Mouse (Mus musculus) limb, embryonic 10.5 days (tissue): Measurements from ENCODE around the gene Ncor2. TPM values are rescaled to one million over a fixed set of nuclear protein-coding genes. Genes with fewer than 3 reads are reported as not detected.

Source experiments
- DNase-seq: peaks from one replicate; pipeline ENCODE4 v3.0.0-alpha.2; 2017; ENCODE audit warnings: low spot score
- H3K27ac ChIP-seq: fragments of 300-500 bp; sonication (generic); 2 replicates; pipeline ENCODE4 v1.5.1; 2016; ENCODE audit warnings: mild to moderate bottlenecking
- H3K27me3 ChIP-seq: fragments of 300-500 bp; sonication (generic); 2 replicates; pipeline ENCODE4 v1.6.1; 2016; ENCODE audit warnings: low read depth, mild to moderate bottlenecking; ENCODE audit not compliant: poor library complexity, severe bottlenecking
- H3K36me3 ChIP-seq: fragments of 300-500 bp; sonication (generic); 2 replicates; pipeline ENCODE4 v1.6.1; 2016; ENCODE audit warnings: mild to moderate bottlenecking, moderate library complexity
- H3K4me1 ChIP-seq: fragments of 300-500 bp; sonication (generic); 2 replicates; pipeline ENCODE4 v1.6.1; 2016
- H3K4me3 ChIP-seq: fragments of 300-500 bp; sonication (generic); 2 replicates; pipeline ENCODE4 v1.5.1; 2016; ENCODE audit warnings: mild to moderate bottlenecking, moderate library complexity
- H3K9me3 ChIP-seq: fragments of 300-500 bp; sonication (generic); replicated peaks from 2 replicates; pipeline ENCODE4 v1.6.1; 2016; ENCODE audit warnings: mild to moderate bottlenecking
- WGBS: fragments of 180-500 bp; shearing (Covaris S2); methylation state at CpG from one replicate; pipeline ENCODE4 v1.1.7; 2016; 5-methylcytosine and 5-hydroxymethylcytosine counted together
- polyA plus RNA-seq: library from polyadenylated mRNA; unstranded; fragments of >200 nt; fragmentation: Nextera tagmentation; extraction: Ambion mirVana; gene quantifications from 2 replicates; pipeline ENCODE4 v1.2.1, GENCODE M21; 2016

Gene Ncor2
- polyA plus RNA-seq, 1 experiment from 2014 or later: 26.8 TPM

- Histone ChIP-seq H3K36me3 (peaks cover 96% of the 10 kb centered on the region), H3K4me3 (no peak overlapping the region), H3K27ac (0 out of 2 replicates have a peak overlapping the region, but pooled peaks have one; percentile 26), H3K9me3 (no peaks in the 10 kb centered on the region), H3K4me1 (peaks cover 58% of the 10 kb centered on the region), H3K27me3 (no peaks in the 10 kb centered on the region)
- WGBS: 94% methylated on average over 16 of the region's 16 CpGs
- DNase-seq: no peak
Observed at GRCm38 (mm10) chr5:125106191-125106590, 72.8 kb downstream of the Ncor2 start.

- WGBS: 52% methylated on average over 6 of the region's 6 CpGs
- no peak for DNase-seq
- no peak overlapping the region for H3K4me3 ChIP-seq
- peak overlapping the region; percentile 19; the same call in 1 of the 2 replicates for H3K27ac ChIP-seq
- no peaks in the 10 kb centered on the region for H3K9me3 ChIP-seq
- no peaks in the 10 kb centered on the region for H3K27me3 ChIP-seq
- peaks cover 98% of the 10 kb centered on the region for H3K36me3 ChIP-seq
- H3K4me1 ChIP-seq: peaks cover 44% of the 10 kb centered on the region
Observed at GRCm38 (mm10) chr5:125104841-125105240, 74.2 kb downstream of the Ncor2 start.

GRCm38 (mm10) chr5:125103396-125103795, 75.6 kb downstream of the Ncor2 start:
- 40% methylated on average over 6 of the region's 6 CpGs for WGBS
- Histone ChIP-seq H3K9me3 (no peaks in the 10 kb centered on the region), H3K4me1 (peaks cover 39% of the 10 kb centered on the region), H3K27me3 (no peaks in the 10 kb centered on the region), H3K4me3 (no peak overlapping the region), H3K36me3 (peaks cover 100% of the 10 kb centered on the region), H3K27ac (peak overlapping the region; percentile 59; the same call in 1 of the 2 replicates)
- DNase-seq: no peak

GRCm38 (mm10) chr5:125102907-125103306, 76.1 kb downstream of the Ncor2 start:
- DNase-seq: no peak
- H3K27ac ChIP-seq: 0 out of 2 replicates have a peak overlapping the region, but pooled peaks have one; percentile 1
- peaks cover 100% of the 10 kb centered on the region for H3K36me3 ChIP-seq
- no peaks in the 10 kb centered on the region for H3K9me3 ChIP-seq
- no peaks in the 10 kb centered on the region for H3K27me3 ChIP-seq
- no peak overlapping the region for H3K4me3 ChIP-seq
- peaks cover 39% of the 10 kb centered on the region for H3K4me1 ChIP-seq
- WGBS: 83% methylated on average over 7 of the region's 7 CpGs

- Histone ChIP-seq H3K27me3 (no peaks in the 10 kb centered on the region), H3K27ac (no peak overlapping the region), H3K36me3 (peaks cover 100% of the 10 kb centered on the region), H3K9me3 (no peaks in the 10 kb centered on the region), H3K4me1 (peaks cover 39% of the 10 kb centered on the region), H3K4me3 (no peak overlapping the region)
- no peak for DNase-seq
- 91% methylated on average over 8 of the region's 8 CpGs for WGBS
Observed at GRCm38 (mm10) chr5:125102352-125102751, 76.7 kb downstream of the Ncor2 start.

GRCm38 (mm10) chr5:125099785-125100350, 79.2 kb downstream of the Ncor2 start:
- no peak for DNase-seq
- Histone ChIP-seq H3K4me3 (no peak overlapping the region), H3K27me3 (no peaks in the 10 kb centered on the region), H3K9me3 (no peaks in the 10 kb centered on the region), H3K36me3 (peaks cover 100% of the 10 kb centered on the region), H3K27ac (no peak overlapping the region; the same call in 1 of the 2 replicates), H3K4me1 (peaks cover 39% of the 10 kb centered on the region)
- 91% methylated on average over 5 of the region's 5 CpGs for WGBS

GRCm38 (mm10) chr5:125098692-125099091, 80.3 kb downstream of the Ncor2 start:
- Histone ChIP-seq H3K36me3 (peaks cover 100% of the 10 kb centered on the region), H3K27me3 (no peaks in the 10 kb centered on the region), H3K4me1 (peaks cover 29% of the 10 kb centered on the region), H3K4me3 (no peak overlapping the region), H3K27ac (no peak overlapping the region), H3K9me3 (no peaks in the 10 kb centered on the region)
- DNase-seq: no peak
- WGBS: 92% methylated on average over 9 of the region's 9 CpGs

GRCm38 (mm10) chr5:125096368-125096767, 82.7 kb downstream of the Ncor2 start:
- H3K27ac ChIP-seq: no peak overlapping the region

GRCm38 (mm10) chr5:125095525-125096175, 83.4 kb downstream of the Ncor2 start:
- 79% methylated on average over 14 of the region's 14 CpGs for WGBS
- Histone ChIP-seq H3K27me3 (no peaks in the 10 kb centered on the region; the same call in 1 of the 2 replicates), H3K36me3 (peaks cover 100% of the 10 kb centered on the region), H3K27ac (no peak overlapping the region), H3K9me3 (no peaks in the 10 kb centered on the region; the same call in 1 of the 2 replicates), H3K4me1 (peaks cover 21% of the 10 kb centered on the region), H3K4me3 (no peak overlapping the region)
- peak; percentile 59 for DNase-seq

More at GRCm38 (mm10) chr5:125096368-125096767, 82.7 kb downstream of the Ncor2 start:
- no peak for DNase-seq
- Histone ChIP-seq H3K36me3 (peaks cover 100% of the 10 kb centered on the region), H3K4me1 (peaks cover 21% of the 10 kb centered on the region), H3K4me3 (no peak overlapping the region), H3K9me3 (no peaks in the 10 kb centered on the region), H3K27me3 (no peaks in the 10 kb centered on the region; the same call in 1 of the 2 replicates)
- WGBS: 91% methylated on average over 11 of the region's 11 CpGs

GRCm38 (mm10) chr5:125093795-125094194, 85.2 kb downstream of the Ncor2 start:
- no peak for DNase-seq
- Histone ChIP-seq H3K27ac (no peak overlapping the region), H3K36me3 (peaks cover 100% of the 10 kb centered on the region), H3K4me3 (no peak overlapping the region), H3K4me1 (peaks cover 24% of the 10 kb centered on the region), H3K9me3 (no peaks in the 10 kb centered on the region; the same call in 1 of the 2 replicates), H3K27me3 (no peaks in the 10 kb centered on the region; the same call in 1 of the 2 replicates)
- WGBS: 49% methylated on average over 5 of the region's 5 CpGs

GRCm38 (mm10) chr5:125088076-125088475, 90.9 kb downstream of the Ncor2 start:
- Histone ChIP-seq H3K4me3 (no peak overlapping the region), H3K4me1 (peaks cover 12% of the 10 kb centered on the region), H3K27me3 (no peaks in the 10 kb centered on the region; the same call in 1 of the 2 replicates), H3K36me3 (peaks cover 100% of the 10 kb centered on the region), H3K9me3 (no peaks in the 10 kb centered on the region; the same call in 1 of the 2 replicates), H3K27ac (no peak overlapping the region)
- DNase-seq: no peak
- 73% methylated on average over 6 of the region's 6 CpGs for WGBS

- H3K4me3 ChIP-seq: no peak overlapping the region
- peaks cover 100% of the 10 kb centered on the region for H3K36me3 ChIP-seq
- H3K27ac ChIP-seq: no peak overlapping the region
- H3K9me3 ChIP-seq: no peaks in the 10 kb centered on the region
- no peak for DNase-seq
- 59% methylated on average over 8 of the region's 8 CpGs for WGBS
- no peaks in the 10 kb centered on the region for H3K27me3 ChIP-seq
- H3K4me1 ChIP-seq: peaks cover 25% of the 10 kb centered on the region
Observed at GRCm38 (mm10) chr5:125085097-125085617, 93.9 kb downstream of the Ncor2 start.

- DNase-seq: no peak
- 88% methylated on average over 6 of the region's 6 CpGs for WGBS
- Histone ChIP-seq H3K27ac (no peak overlapping the region), H3K4me1 (peaks cover 21% of the 10 kb centered on the region), H3K4me3 (no peak overlapping the region), H3K9me3 (no peaks in the 10 kb centered on the region), H3K36me3 (peaks cover 100% of the 10 kb centered on the region), H3K27me3 (no peaks in the 10 kb centered on the region)
Observed at GRCm38 (mm10) chr5:125083674-125084073, 95.3 kb downstream of the Ncor2 start.
